1 mouse cellular context compared by ENCODE assay signal in genomic region chr2:91989750-91990149, GRCm38 (mm10).
TF ChIP-seq lines count a peak whose summit lies in the region.

No protein-coding gene starts in this region.

TF ChIP-seq in ES-E14, 5 proteins besides CTCF, POLR2A, EP300 and RAD21:
- no peak for TF ChIP-seq HCFC1 (IDR thresholded peaks at IDR 0.05; ENCODE audit: borderline replicate concordance, insufficient read depth, low read length)
- TF ChIP-seq MAFK (IDR thresholded peaks at IDR 0.05; ENCODE audit: insufficient read depth, low read depth, low read length): no peak
- no peak for TF ChIP-seq CHD2 (IDR thresholded peaks at IDR 0.05; ENCODE audit: low read depth, low read length)
- no peak for TF ChIP-seq ZC3H11A (IDR thresholded peaks at IDR 0.05; ENCODE audit: borderline replicate concordance, low read depth, low read length)
- no peak for TF ChIP-seq ZNF384 (IDR thresholded peaks at IDR 0.05; ENCODE audit: low read depth, low read length)
